Mouse (Mus musculus) hematopoietic stem cell, adult 5-6 weeks (primary cell): Measurements from ENCODE around the gene Apba3. TPM values are rescaled to one million over a fixed set of nuclear protein-coding genes. Genes with fewer than 3 reads are reported as not detected.
"Not testable (repeated sequence)": the region's sequence is repeated elsewhere in the genome, so short reads cannot be mapped to it uniquely, and the experiment has no call there.

Experiments used
- ATAC-seq, 2 experiments: fragments of 125-278 bp in 1 of 2; replicated peaks in 1 of 2; 2 replicates each; pipeline ENCODE4 v1.8.0; 2016 to 2017; ENCODE audit warnings: inconsistent platforms in 2 of 2, mild to moderate bottlenecking in 2 of 2, moderate number of reproducible peaks in 2 of 2, low read depth in 1 of 2, moderate TSS enrichment in 1 of 2; ENCODE audit not compliant: low FRiP score in 2 of 2, poor library complexity in 2 of 2, severe bottlenecking in 2 of 2, insufficient read depth in 1 of 2, low TSS enrichment in 1 of 2
- total RNA-seq: library from RNA; stranded (forward); fragments of 172-1452, 232-1000 nt; gene quantifications from 2 replicates; pipeline ENCODE4 v1.2.3, GENCODE M21; 2017

Apba3 gene
- 10.5 and 21.6 TPM in 2 replicates for total RNA-seq

GRCm38 (mm10) chr10:81266211-81267105 is at the start of gene Apba3, which contains the start of gene Mrpl54:
Gene Apba3, plus strand, starts transcription at chr10:81266960.
Gene Mrpl54, minus strand, starts transcription at chr10:81266934.
- ATAC-seq: peak; percentile 86

- not testable (repeated sequence) for ATAC-seq
Observed at GRCm38 (mm10) chr10:81217267-81217666, 49.5 kb upstream of the Apba3 start.

- peak; percentile 53 to 79; a peak in 3 of 4 replicates for ATAC-seq
Observed at GRCm38 (mm10) chr10:81217964-81218363, 48.8 kb upstream of the Apba3 start.

GRCm38 (mm10) chr10:81221402-81222015 is 45.3 kb upstream of the Apba3 start:
- peak; percentile 49 to 69 for ATAC-seq

GRCm38 (mm10) chr10:81223731-81224130 is 43.0 kb upstream of the Apba3 start:
- not testable (repeated sequence) for ATAC-seq

- ATAC-seq: no peak
Observed at GRCm38 (mm10) chr10:81229735-81230437, 36.9 kb upstream of the Apba3 start.

- no peak for ATAC-seq
Observed at GRCm38 (mm10) chr10:81230438-81231332, 36.1 kb upstream of the Apba3 start, which contains the start of gene Atcay. Gene Atcay, minus strand, starts transcription at chr10:81230833.

GRCm38 (mm10) chr10:81231436-81231835 is 35.3 kb upstream of the Apba3 start:
- no peak for ATAC-seq

- ATAC-seq: peak; percentile 89 to 94
Observed at GRCm38 (mm10) chr10:81232580-81233225, 34.1 kb upstream of the Apba3 start, which contains the start of gene Zfr2. Gene Zfr2, plus strand, starts transcription at chr10:81233155.

- 0 out of 4 replicates have a peak, but pooled peaks of 1 of the 2 experiments have one; percentile 4 for ATAC-seq
Observed at GRCm38 (mm10) chr10:81233226-81233585, 33.6 kb upstream of the Apba3 start.

GRCm38 (mm10) chr10:81234206-81234605 is 32.6 kb upstream of the Apba3 start:
- no peak for ATAC-seq

GRCm38 (mm10) chr10:81236471-81237268 is 30.1 kb upstream of the Apba3 start:
- ATAC-seq: no peak

GRCm38 (mm10) chr10:81238618-81239017 is 28.1 kb upstream of the Apba3 start:
- no peak for ATAC-seq

- no peak; a peak in 1 of 4 replicates for ATAC-seq
Observed at GRCm38 (mm10) chr10:81240876-81241275, 25.9 kb upstream of the Apba3 start.

- no peak for ATAC-seq
Observed at GRCm38 (mm10) chr10:81242021-81242420, 24.7 kb upstream of the Apba3 start.

- no peak for ATAC-seq
Observed at GRCm38 (mm10) chr10:81244146-81244545, 22.6 kb upstream of the Apba3 start.
